Mouse (Mus musculus): Measurements from ENCODE around the gene Tub. TPM values are rescaled to one million over a fixed set of nuclear protein-coding genes. Genes with fewer than 3 reads are reported as not detected.
A peak's percentile ranks its signal among the peaks of the same experiment; 100 is the strongest.

The Tub gene
- polyA plus RNA-seq, 1 experiment from 2014 or later: 0.06 TPM

DNA sequence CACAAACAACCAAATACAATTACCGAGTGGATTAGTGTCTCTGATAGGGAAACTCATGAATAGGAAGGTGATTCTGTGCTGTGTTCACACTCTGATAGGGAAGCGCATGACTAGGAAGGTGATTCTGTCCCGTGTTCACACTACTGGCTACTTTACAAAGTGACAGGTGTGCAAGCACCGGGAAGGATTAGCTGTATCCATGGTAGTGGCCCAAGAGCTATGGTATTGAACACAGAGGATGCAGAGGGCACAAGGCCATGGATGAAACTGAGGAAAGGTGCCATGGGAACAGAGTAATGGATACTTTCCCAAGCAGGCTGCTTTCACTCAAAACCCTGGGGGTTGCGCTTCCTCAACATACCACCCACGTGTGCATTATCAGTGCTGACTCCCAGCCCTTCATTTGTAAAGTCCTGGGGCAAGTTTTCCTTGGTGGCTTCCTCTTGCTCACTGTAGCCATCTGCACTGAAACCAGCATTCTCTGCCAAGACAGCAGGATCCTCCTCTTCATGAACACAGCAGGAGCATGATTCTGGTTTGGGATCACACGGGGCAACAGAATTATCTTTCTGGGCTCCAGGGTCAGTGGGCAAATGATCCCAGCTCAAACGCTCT is 88.1 kb downstream of the Tub start:
- no peak overlapping the region for H3K27ac ChIP-seq
- ATAC-seq (ENCODE audit: low read depth): no peak
- WGBS (ENCODE audit: insufficient replicate concordance): 65% methylated on average over 8 of the region's 8 CpGs
- H3K4me3 ChIP-seq (replicated peaks): no peak overlapping the region
- no peak for DNase-seq
- H3K4me1 ChIP-seq (replicated peaks): no peaks in the 10 kb centered on the region
- H3K4me2 ChIP-seq: no peak overlapping the region
- H3K9me3 ChIP-seq (replicated peaks): no peaks in the 10 kb centered on the region
- H3K9ac ChIP-seq: no peak overlapping the region
- no peaks in the 10 kb centered on the region for H3K36me3 ChIP-seq
- H3K27me3 ChIP-seq: no peaks in the 10 kb centered on the region

DNA sequence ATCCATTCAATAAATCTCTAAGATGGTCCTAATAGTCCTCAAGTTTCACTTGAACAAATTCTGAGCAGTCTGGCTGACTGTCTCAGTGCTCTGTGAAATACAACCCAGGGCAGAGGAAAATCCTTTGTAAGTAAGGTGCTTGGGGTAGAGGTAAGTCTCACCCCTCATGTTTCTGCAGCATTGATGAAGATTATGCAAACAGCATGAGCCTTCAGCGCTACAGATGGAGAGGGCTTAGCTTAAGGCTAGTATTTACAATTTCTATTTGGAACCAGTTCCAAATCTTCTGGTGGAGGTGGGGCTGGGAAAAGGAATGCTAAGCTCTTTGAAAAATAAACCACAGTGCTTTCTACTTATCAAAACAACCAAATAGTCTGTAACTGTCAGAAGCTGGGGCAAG is 88.8 kb downstream of the Tub start:
- ATAC-seq (ENCODE audit: low read depth): no peak
- Histone ChIP-seq H3K4me1 (replicated peaks) (no peaks in the 10 kb centered on the region), H3K4me2 (no peak overlapping the region), H3K27me3 (no peaks in the 10 kb centered on the region), H3K27ac (no peak overlapping the region), H3K9ac (no peak overlapping the region), H3K4me3 (replicated peaks) (no peak overlapping the region), H3K36me3 (no peaks in the 10 kb centered on the region), H3K9me3 (replicated peaks) (no peaks in the 10 kb centered on the region)
- DNase-seq: no peak
- WGBS (ENCODE audit: insufficient replicate concordance): 62% methylated on average over 1 of the region's 1 CpGs

DNA sequence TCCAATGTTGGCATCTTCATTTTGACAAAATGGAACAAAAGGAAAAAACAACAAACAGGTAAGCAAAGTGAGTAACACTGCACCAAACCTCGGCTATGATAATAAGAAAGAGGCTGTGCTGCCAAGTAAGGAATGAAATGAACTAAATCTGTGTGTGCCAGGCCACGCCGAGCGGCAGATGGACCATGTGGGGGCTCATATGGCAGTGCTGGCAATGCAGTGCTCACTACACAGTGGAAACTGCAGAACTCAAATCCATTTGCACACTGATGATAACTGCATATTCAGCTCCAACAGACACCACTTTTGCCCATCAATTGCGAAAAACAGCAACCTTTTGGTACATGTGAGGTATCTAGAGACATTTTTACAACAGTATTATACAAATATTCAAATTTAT is 89.3 kb downstream of the Tub start:
- H3K9me3 ChIP-seq (replicated peaks): no peaks in the 10 kb centered on the region
- H3K4me3 ChIP-seq (replicated peaks): no peak overlapping the region
- no peak overlapping the region for H3K27ac ChIP-seq
- no peak for ATAC-seq (ENCODE audit: low read depth)
- no peak for DNase-seq
- no peak overlapping the region for H3K4me2 ChIP-seq
- 70% methylated on average over 5 of the region's 5 CpGs for WGBS (ENCODE audit: insufficient replicate concordance)
- H3K27me3 ChIP-seq: no peaks in the 10 kb centered on the region
- H3K4me1 ChIP-seq (replicated peaks): no peaks in the 10 kb centered on the region
- H3K9ac ChIP-seq: no peak overlapping the region
- no peaks in the 10 kb centered on the region for H3K36me3 ChIP-seq

DNA sequence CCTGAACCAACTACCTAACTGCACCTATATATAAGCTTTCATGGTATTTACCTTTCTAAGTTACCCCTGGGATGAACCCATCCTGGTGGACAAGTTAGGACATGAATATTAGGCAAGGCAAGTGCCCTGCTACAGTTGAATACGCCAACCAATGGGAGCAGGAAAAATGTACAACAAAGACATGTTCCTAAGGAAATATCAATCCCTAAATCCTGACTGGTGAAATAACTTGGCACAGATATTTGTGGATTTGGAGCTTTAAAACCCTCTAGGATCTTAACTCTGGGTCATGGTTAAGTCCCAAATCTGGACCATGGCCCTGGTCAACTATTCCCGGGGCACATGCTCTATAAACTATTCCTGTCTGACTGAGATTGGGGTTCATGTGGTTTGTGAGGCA is 95.7 kb downstream of the Tub start:
- no peak for DNase-seq

DNA sequence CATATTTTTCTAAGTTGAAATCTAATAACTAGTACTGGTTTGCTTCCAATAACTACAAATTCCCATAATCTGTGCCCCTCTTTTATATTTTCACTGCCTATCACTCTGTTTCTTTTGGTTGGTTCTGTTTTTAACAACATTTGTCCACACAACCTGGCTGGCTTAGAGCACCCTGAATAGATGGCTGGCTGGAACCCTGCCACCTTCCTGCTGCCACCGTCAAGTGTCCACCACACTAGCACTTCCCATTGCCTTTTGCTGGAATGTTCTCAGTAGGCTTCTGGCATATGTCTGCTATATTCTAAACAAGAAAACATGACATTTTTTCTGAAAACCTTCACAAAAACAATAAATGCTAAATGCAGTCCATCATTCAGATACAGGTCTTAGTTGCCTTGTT is 100.7 kb downstream of the Tub start:
- no peaks in the 10 kb centered on the region for H3K9me3 ChIP-seq (replicated peaks)
- WGBS (ENCODE audit: insufficient replicate concordance): 79% methylated on average over 1 of the region's 1 CpGs
- no peak overlapping the region for H3K27ac ChIP-seq
- DNase-seq (no peak), ATAC-seq (ENCODE audit: low read depth) (no peak)
- no peaks in the 10 kb centered on the region for H3K4me1 ChIP-seq (replicated peaks)
- H3K9ac ChIP-seq: no peak overlapping the region
- H3K36me3 ChIP-seq: no peaks in the 10 kb centered on the region
- H3K4me2 ChIP-seq: no peak overlapping the region
- H3K4me3 ChIP-seq (replicated peaks): no peak overlapping the region
- H3K27me3 ChIP-seq: no peaks in the 10 kb centered on the region

More for the DNA sequence above, 95.7 kb downstream of the Tub start:
- H3K27ac ChIP-seq: no peak overlapping the region
- no peaks in the 10 kb centered on the region for H3K9me3 ChIP-seq (replicated peaks)
- no peaks in the 10 kb centered on the region for H3K27me3 ChIP-seq
- ATAC-seq (ENCODE audit: low read depth): no peak
- no peak overlapping the region for H3K4me2 ChIP-seq
- 71% methylated on average over 2 of the region's 2 CpGs for WGBS (ENCODE audit: insufficient replicate concordance)
- no peak overlapping the region for H3K4me3 ChIP-seq (replicated peaks)
- H3K36me3 ChIP-seq: no peaks in the 10 kb centered on the region
- H3K4me1 ChIP-seq (replicated peaks): no peaks in the 10 kb centered on the region
- H3K9ac ChIP-seq: no peak overlapping the region

DNA sequence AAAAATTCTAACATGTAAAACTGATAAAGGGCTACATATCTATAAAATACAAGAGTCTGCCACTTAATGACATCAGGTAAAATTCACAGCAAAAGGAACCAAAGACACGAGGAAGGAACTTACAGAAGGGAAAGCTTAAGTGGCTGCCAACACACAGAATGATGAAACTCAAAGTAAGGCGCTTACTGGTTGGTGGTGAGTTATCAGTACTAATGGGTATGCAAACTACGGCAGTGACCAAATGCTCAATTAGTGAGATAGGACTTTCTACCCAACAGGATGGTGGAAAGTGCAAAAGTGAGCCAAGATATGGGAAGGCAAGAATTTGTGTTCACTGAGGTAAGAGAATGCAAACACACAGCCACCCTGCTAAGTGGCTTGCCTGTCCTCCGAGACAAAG is 109.4 kb downstream of the Tub start:
- ATAC-seq (ENCODE audit: low read depth) (no peak), DNase-seq (no peak)
- H3K4me2 ChIP-seq: no peak overlapping the region
- H3K4me3 ChIP-seq (replicated peaks): no peak overlapping the region
- H3K27me3 ChIP-seq: no peaks in the 10 kb centered on the region
- H3K36me3 ChIP-seq: no peaks in the 10 kb centered on the region
- H3K27ac ChIP-seq: no peak overlapping the region
- H3K9me3 ChIP-seq (replicated peaks): no peaks in the 10 kb centered on the region
- no peak overlapping the region for H3K9ac ChIP-seq
- H3K4me1 ChIP-seq (replicated peaks): no peaks in the 10 kb centered on the region
- 59% methylated on average over 4 of the region's 4 CpGs for WGBS (ENCODE audit: insufficient replicate concordance)

DNA sequence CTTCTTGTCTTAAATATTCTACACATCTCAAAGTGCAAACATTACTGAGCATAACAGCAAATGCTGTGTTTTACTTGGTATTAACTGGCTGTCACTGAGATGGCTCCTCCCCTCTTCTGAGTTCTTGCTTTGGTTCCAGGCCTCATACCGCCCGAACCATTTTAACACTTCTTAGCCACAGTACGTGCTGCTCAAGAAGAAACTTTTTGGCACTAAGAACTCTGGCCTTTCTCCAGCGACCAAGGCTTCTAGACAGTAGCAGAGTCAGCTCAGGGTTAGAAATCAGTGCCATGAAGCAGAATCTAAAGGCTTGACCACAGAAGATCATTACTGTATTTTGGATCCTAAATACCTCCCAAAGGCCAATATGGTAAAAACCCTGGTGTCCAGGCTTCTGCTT is 119.5 kb downstream of the Tub start:
- no peak overlapping the region for H3K4me3 ChIP-seq (replicated peaks)
- no peak overlapping the region for H3K4me2 ChIP-seq
- no peak for ATAC-seq (ENCODE audit: low read depth)
- 68% methylated on average over 4 of the region's 4 CpGs for WGBS (ENCODE audit: insufficient replicate concordance)
- DNase-seq: no peak
- H3K36me3 ChIP-seq: no peaks in the 10 kb centered on the region
- no peaks in the 10 kb centered on the region for H3K4me1 ChIP-seq (replicated peaks)
- no peaks in the 10 kb centered on the region for H3K9me3 ChIP-seq (replicated peaks)
- H3K27me3 ChIP-seq: no peaks in the 10 kb centered on the region
- no peak overlapping the region for H3K27ac ChIP-seq
- H3K9ac ChIP-seq: no peak overlapping the region

DNA sequence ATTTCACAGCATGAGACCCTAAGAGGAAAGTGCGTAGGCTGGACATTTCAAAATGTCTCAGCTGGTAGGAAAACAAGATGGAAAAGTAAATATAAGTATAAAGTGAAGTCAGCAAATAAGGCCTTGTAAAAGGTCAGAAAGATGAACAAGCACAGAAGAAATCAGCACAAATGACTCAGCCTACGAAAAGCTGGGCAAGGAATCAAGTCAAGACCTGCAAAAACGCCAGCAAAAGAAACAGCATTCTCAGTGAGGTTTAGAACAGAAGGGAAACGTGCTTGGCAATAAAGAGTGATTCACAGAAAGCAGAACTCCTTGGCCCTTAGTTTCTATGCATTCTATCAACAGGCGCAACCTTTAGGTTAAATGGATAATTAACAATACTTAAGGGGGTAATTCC is 122.2 kb downstream of the Tub start:
- no peak for DNase-seq
- no peaks in the 10 kb centered on the region for H3K27me3 ChIP-seq

DNA sequence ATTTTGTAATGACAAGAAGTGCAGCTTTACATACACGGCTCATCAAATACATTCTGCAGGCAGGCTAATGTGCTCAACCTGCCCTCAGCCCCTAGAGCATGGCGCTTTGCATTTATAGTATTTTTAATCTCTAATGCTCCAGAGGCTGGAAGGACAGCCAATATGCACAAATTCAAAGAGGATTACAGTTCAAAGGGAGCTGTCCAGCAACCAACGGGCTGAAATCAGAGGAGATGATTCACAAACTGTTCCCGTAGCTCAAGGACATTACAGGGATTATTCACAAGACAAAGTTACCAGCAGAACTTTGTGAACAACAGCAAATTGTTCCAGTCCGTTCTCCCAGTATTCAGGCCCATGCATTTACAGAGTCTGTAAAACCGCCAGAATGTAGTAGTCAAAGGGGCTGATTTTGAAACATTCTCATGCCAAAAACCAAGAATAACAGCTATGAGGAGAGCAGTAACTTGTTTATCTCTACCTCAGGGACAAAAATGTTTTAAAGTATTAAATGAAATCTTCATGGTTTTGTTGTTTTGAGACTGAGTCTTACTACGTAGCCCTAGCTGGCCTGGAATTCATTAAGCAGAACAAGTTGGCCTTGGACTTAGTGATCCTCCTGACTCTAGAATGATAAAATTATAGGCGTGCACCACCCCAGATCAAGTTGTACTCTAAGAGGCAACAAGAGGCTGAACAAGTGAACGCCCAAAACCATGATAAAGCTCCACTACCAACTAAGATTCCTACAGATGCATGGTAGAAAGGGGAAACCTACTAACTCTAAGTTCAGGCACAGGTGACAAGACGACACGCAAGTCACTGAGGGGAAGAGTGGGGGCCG is 132.4 kb downstream of the Tub start:
- H3K9ac ChIP-seq: 0 out of 2 replicates have a peak overlapping the region, but pooled peaks have one; percentile 33
- H3K27me3 ChIP-seq: peaks cover 33% of the 10 kb centered on the region
- WGBS (ENCODE audit: insufficient replicate concordance): 19% methylated on average over 12 of the region's 12 CpGs
- H3K4me2 ChIP-seq: peak overlapping the region; percentile 71
- peak; percentile 61; the same call in 1 of the 2 replicates for ATAC-seq (ENCODE audit: low read depth)
- H3K27ac ChIP-seq: no peak overlapping the region
- H3K9me3 ChIP-seq (replicated peaks): no peaks in the 10 kb centered on the region
- H3K4me1 ChIP-seq (replicated peaks): peaks cover 11% of the 10 kb centered on the region
- DNase-seq: peak; percentile 6
- peak overlapping the region; percentile 61 for H3K4me3 ChIP-seq (replicated peaks)
- H3K36me3 ChIP-seq: no peaks in the 10 kb centered on the region

More for the DNA sequence above, 122.2 kb downstream of the Tub start:
- H3K4me3 ChIP-seq (replicated peaks): no peak overlapping the region
- no peaks in the 10 kb centered on the region for H3K9me3 ChIP-seq (replicated peaks)
- no peaks in the 10 kb centered on the region for H3K36me3 ChIP-seq
- H3K4me2 ChIP-seq: no peak overlapping the region
- no peak overlapping the region for H3K27ac ChIP-seq
- no peaks in the 10 kb centered on the region for H3K4me1 ChIP-seq (replicated peaks)
- H3K9ac ChIP-seq: no peak overlapping the region
- WGBS (ENCODE audit: insufficient replicate concordance): 54% methylated on average over 5 of the region's 5 CpGs
- ATAC-seq (ENCODE audit: low read depth): no peak

DNA sequence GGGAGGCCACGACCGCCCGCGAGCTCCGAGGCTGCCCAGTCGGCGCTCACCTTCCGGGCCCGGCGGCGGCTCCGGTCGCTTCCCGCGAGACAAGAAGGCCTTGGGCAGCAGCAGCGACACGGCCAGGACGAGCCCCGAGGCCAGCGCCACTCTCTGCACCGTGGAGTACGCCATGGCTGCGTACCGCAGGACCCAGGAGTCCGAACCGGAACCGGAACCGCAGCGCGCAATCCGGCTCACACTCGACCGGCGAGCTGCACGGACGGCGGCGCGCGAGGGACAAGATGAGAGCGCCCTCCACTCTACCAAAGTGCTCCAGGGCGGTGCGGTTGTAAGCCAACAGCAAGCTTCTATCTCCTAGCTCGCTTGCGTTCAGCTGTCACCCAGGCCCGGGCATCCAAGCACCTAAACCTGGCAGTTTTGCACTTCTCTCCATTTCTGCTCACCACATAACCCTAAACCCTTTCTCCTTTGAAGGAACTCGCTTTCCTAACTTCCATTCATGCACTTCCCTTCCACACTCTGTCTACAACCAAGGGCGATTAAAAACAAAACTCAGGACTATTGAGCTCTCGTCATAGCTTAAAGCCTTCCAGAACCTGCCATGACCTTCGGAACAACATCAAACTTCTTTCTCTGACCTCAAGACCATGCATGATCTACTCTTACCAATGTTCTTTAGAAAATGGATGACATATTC is 133.1 kb downstream of the Tub start, which contains the start of gene Ric3:
Ric3 (minus strand) TSS at position 219 of the 700 bp plus-strand sequence.
- peak; percentile 15; the same call in 1 of the 2 replicates for ATAC-seq (ENCODE audit: low read depth)
- Histone ChIP-seq H3K4me3 (replicated peaks) (peak within 1 kb of the TSS; percentile 61), H3K9me3 (replicated peaks) (no peaks in the 10 kb centered on the region), H3K4me2 (peak within 1 kb of the TSS; percentile 71), H3K4me1 (replicated peaks) (peaks cover 11% of the 10 kb centered on the region), H3K27me3 (peaks cover 33% of the 10 kb centered on the region), H3K9ac (peak within 1 kb of the TSS; percentile 33; the same call in 1 of the 2 replicates), H3K27ac (no peak within 1 kb of the TSS), H3K36me3 (no peaks in the 10 kb centered on the region)
- DNase-seq: peak; percentile 9
- WGBS (ENCODE audit: insufficient replicate concordance): 4% methylated on average over 50 of the region's 50 CpGs

DNA sequence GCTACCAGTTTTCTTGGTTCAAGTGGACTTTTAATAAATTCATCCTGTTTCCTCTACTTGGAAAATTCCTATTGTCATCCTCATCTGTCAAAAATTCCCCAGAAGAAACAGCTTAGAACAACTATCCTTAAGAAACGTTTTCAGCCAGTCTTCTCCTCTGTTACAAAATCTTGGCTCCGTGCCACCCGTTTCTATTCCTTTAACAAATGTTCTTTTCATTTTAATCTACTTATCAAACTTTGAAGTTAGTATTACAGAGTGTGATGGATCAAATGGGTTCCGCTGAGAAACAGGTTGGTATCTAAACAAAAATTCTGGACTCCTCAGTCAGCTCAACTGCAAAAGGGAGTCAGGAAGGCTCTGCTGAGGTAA is 133.7 kb downstream of the Tub start:
- no peak overlapping the region for H3K9ac ChIP-seq
- DNase-seq (no peak), ATAC-seq (ENCODE audit: low read depth) (no peak)
- peaks cover 11% of the 10 kb centered on the region for H3K4me1 ChIP-seq (replicated peaks)
- no peak overlapping the region for H3K4me2 ChIP-seq
- no peak overlapping the region for H3K27ac ChIP-seq
- H3K27me3 ChIP-seq: peaks cover 33% of the 10 kb centered on the region
- WGBS (ENCODE audit: insufficient replicate concordance): 66% methylated on average over 4 of the region's 4 CpGs
- no peak overlapping the region for H3K4me3 ChIP-seq (replicated peaks)
- no peaks in the 10 kb centered on the region for H3K9me3 ChIP-seq (replicated peaks)
- H3K36me3 ChIP-seq: no peaks in the 10 kb centered on the region

All from liver, embryonic 13.5 days (tissue).